In the genomic region with DNA sequence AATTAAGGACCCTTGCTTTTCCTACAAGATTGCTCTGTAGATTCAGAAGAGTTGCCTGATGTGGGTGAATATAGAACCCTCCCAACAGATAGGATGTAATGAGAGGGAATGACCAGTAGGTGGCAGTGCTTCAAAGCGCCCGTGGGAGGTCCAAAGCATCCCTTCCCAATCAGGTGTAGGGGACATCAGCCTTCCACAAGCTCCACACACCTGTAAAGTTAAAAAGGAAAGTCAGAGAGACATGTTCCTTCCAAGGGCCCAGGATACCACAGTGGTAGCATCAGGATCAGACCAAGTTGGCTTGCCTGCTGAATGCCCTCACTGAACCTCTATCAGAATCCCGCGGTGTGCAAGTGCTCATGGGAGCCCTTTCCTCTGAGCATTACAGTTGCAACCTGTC, we compare ENCODE assay signal across 9 mouse cellular contexts.
DNase-seq lines count a peak whose midpoint lies in the region; ATAC-seq and TF ChIP-seq lines count a peak whose summit lies in the region.
"Had no signal": no experiment of that assay in that cellular context is flagged by ENCODE, and none has a peak within 500 bp of the region (broad histone marks: within the 10 kb centered on the region; RNA-seq: fewer than 3 reads in every experiment).

No protein-coding gene starts in this region.

- no peak for TF ChIP-seq POLR2A in spleen, adult 2 months (IDR thresholded peaks at IDR 0.05; ENCODE audit: low read depth, low read length)

- 0 out of 2 replicates have a peak, but pooled peaks have one; percentile 38 for ATAC-seq in cerebellum, adult (ENCODE audit: insufficient number of reproducible peaks, low FRiP score, low TSS enrichment)
- no peak for ATAC-seq in kidney, postnatal 0 days (replicated peaks; ENCODE audit: low FRiP score, low read depth)

- no peak for DNase-seq in cerebellum, adult 11-12 months
- DNase-seq in spleen, adult 2 months (ENCODE audit: low read depth in 1 of 2, low spot score in 2 of 2): no peak
- DNase-seq in spleen, adult 12 weeks (ENCODE audit: low spot score): no peak
- DNase-seq in embryonic facial prominence, embryonic 10.5 days (ENCODE audit: low spot score): peak; percentile 55
- DNase-seq in kidney, postnatal 0 days (ENCODE audit: low spot score): peak; percentile 78
- peak; percentile 63 for DNase-seq in naive thymus-derived CD4-positive, alpha-beta T cell, adult 2 months (ENCODE audit: low read depth)
- DNase-seq in right cerebral cortex, postnatal 25 days: no peak

- H3K4me2 ChIP-seq in kidney, postnatal 0 days (ENCODE audit: low read length): no peak overlapping the region

- no peak overlapping the region for H3K9ac ChIP-seq in kidney, postnatal 0 days (ENCODE audit: low read depth, low read length)

- H3K4me1 ChIP-seq in spleen, adult 2 months (ENCODE audit: control insufficient read depth, insufficient read depth, insufficient read length): no peaks in the 10 kb centered on the region
- peaks cover 8% of the 10 kb centered on the region for H3K4me1 ChIP-seq in embryonic facial prominence, embryonic 10.5 days
- no peaks in the 10 kb centered on the region; the same call in 1 of the 2 replicates for H3K4me1 ChIP-seq in kidney, postnatal 0 days (replicated peaks; ENCODE audit: insufficient read depth, low read length)

- no peak overlapping the region for H3K4me3 ChIP-seq in spleen, adult 2 months (ENCODE audit: extremely low read depth, insufficient read depth, insufficient read length)
- H3K4me3 ChIP-seq in embryonic facial prominence, embryonic 10.5 days: no peak overlapping the region
- H3K4me3 ChIP-seq in kidney, postnatal 0 days (replicated peaks; ENCODE audit: low read depth, low read length): no peak overlapping the region

- no peak overlapping the region for H3K27ac ChIP-seq in spleen, adult 2 months (ENCODE audit: insufficient read depth, low read length)
- no peak overlapping the region for H3K27ac ChIP-seq in embryonic facial prominence, embryonic 10.5 days (replicated peaks)
- H3K27ac ChIP-seq in kidney, postnatal 0 days: no peak overlapping the region

- no peaks in the 10 kb centered on the region for H3K9me3 ChIP-seq in embryonic facial prominence, embryonic 10.5 days
- H3K9me3 ChIP-seq in kidney, postnatal 0 days (replicated peaks; ENCODE audit: low read length): no peaks in the 10 kb centered on the region

- peak; percentile 42; the same call in 1 of the 2 replicates for TF ChIP-seq CTCF in spleen, adult 2 months (IDR thresholded peaks at IDR 0.05; ENCODE audit: extremely low read depth, insufficient read depth, insufficient read length, insufficient replicate concordance)
- TF ChIP-seq CTCF in kidney, postnatal 0 days (IDR thresholded peaks at IDR 0.05; ENCODE audit: low read depth): peak; percentile 88

- no peaks in the 10 kb centered on the region for H3K36me3 ChIP-seq in spleen, adult 2 months (ENCODE audit: control insufficient read depth, insufficient read depth, low read length)
- no peaks in the 10 kb centered on the region for H3K36me3 ChIP-seq in embryonic facial prominence, embryonic 10.5 days (replicated peaks)
- H3K36me3 ChIP-seq in kidney, postnatal 0 days (ENCODE audit: insufficient read depth, low read length): no peaks in the 10 kb centered on the region
- H3K36me3 ChIP-seq: G1E had no signal

- 46% methylated on average over 4 of the region's 4 CpGs for WGBS in spleen, adult 2 months
- WGBS in embryonic facial prominence, embryonic 10.5 days: 49% methylated on average over 4 of the region's 4 CpGs
- WGBS in kidney, postnatal 0 days: 48% methylated on average over 4 of the region's 4 CpGs

- H3K27me3 ChIP-seq in spleen, adult 2 months (ENCODE audit: control insufficient read depth, insufficient read depth, low read length): no peaks in the 10 kb centered on the region
- peaks cover 9% of the 10 kb centered on the region for H3K27me3 ChIP-seq in embryonic facial prominence, embryonic 10.5 days (replicated peaks; ENCODE audit: low read depth, poor library complexity, severe bottlenecking)
- H3K27me3 ChIP-seq in kidney, postnatal 0 days (ENCODE audit: insufficient read depth, low read length): no peaks in the 10 kb centered on the region

Comparison
In these comparisons a context has a peak if more than half of its experiments do, and no peak if none do; other contexts are left out.
1. DNase-seq: peak in embryonic facial prominence, embryonic 10.5 days (single experiment), kidney, postnatal 0 days (single experiment) and naive thymus-derived CD4-positive, alpha-beta T cell, adult 2 months (single experiment); none in cerebellum, adult 11-12 months (single experiment), spleen, adult 2 months (0 of 2), spleen, adult 12 weeks (single experiment) and right cerebral cortex, postnatal 25 days (single experiment).